Mouse (Mus musculus): Measurements from ENCODE around the gene Sugp2.
"Not testable (repeated sequence)": the region's sequence is repeated elsewhere in the genome, so short reads cannot be mapped to it uniquely, and the experiment has no call there.

Sugp2 gene

GRCm38 (mm10) chr8:70234080-70234780 lies at the start of gene Sugp2, which contains the start of gene Armc6:
Sugp2 (plus strand) TSS chr8:70234226.
Armc6 (minus strand) TSS chr8:70234466.
- CTCF ChIA-PET: no interaction called here

DNA sequence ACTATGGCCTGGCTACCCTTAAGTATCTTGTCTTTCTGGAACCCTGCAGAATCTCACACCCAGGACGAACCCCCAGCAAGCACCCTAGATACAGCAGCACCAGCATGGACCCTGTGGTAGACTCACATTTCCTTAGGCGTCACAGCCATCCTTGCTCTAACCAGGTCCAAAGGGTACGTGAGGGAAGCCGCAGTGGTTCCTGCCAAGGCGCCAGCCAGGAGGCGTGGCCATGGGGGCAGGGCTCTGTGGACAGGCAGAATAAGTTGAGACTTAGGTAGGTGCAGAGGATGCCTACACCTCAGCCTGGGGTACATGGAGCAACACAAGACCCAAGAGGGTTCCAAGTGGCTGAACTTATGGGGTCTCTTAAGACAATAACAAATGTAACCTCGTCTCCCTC lies 45.3 kb upstream of the Sugp2 start:
- CTCF ChIA-PET: no interaction called here

- CTCF ChIA-PET: no interaction called here
Observed at GRCm38 (mm10) chr8:70193238-70193637, 40.8 kb upstream of the Sugp2 start.

DNA sequence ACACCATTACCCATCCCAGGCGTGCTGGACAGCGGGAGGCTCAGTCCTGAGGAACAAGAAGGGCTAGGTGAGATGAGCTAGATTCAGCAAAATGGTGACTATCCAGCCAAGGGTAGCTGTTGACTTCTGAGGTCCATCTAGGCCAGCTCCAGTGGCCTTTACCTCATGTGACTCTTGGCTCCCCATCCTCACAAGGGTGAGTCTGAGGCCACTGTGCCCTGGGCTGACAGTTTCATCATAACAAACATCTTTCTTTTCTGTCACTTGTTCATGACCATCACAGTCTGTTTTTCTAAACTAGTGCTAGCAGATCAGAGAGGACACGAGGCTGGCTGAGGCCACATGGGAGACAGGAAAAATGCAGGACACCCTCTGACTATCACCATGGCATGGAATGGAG lies 39.8 kb upstream of the Sugp2 start:
- CTCF ChIA-PET: no interaction called here

DNA sequence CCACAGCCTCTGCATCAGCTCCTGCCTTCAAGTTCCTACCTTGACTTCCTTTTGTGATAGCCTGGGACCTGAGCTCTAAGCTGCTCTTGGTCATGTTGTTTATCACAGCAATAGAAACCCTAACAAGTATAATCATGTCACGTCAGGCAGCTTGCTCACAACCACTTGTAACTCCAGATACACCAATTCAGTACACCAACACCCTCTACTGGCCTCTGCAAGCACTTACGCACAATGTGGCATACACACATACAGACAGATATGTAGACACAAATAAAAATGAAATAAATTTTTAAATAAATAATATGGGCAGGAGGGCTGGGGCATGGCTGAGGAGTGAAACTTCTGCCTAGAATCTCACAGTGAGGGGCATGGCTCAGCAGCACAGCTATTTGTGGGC lies 38.3 kb upstream of the Sugp2 start:
- CTCF ChIA-PET: no interaction called here

DNA sequence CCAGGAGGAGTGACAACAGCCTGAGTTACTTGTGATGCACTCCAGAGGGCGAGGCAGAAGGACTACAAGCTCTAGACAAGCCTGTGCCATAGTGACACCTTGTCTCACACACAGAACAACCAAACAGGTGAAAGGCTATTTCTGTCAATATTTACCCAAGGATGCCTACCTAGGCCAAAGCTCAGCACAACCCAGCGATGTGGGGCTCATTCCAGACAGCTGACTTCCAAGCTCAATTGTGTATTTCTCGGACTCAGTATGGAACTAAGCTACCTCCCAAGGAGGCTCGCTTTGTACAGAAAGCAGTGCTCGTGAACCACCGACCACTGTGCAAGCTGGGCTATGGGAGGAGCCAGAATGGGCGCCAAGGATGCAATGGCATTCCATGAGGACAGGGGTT lies 36.4 kb upstream of the Sugp2 start:
- CTCF ChIA-PET: no interaction called here

GRCm38 (mm10) chr8:70200098-70200681 lies 33.8 kb upstream of the Sugp2 start:
- CTCF ChIA-PET: no interaction called here

- CTCF ChIA-PET: no interaction called here
Observed at GRCm38 (mm10) chr8:70201417-70201816, 32.6 kb upstream of the Sugp2 start.

- CTCF ChIA-PET: interaction anchor here (0.6 kb wide), 1 partner anchor 63 kb away, joined by 3 read pairs; no protein-coding TSS in a partner anchor
Observed at GRCm38 (mm10) chr8:70203072-70203471, 31.0 kb upstream of the Sugp2 start.

DNA sequence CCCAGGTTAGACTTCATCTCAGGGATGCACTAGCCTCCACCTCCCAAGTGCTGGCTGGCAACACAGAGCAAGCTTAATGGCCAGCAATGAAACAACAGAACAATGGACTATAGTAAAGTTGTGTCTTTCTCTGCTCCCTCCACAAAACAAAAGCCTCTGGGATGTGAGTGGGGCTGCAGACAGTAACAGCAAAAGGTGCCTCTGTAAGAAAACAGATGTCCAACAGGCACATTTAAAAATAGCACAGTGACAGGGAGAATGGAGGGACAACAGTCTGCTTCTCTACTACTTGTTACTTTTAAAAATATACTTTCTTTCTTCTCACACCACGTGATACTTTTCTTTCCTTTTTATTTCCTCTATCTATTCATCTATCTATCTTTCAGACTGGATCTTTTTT lies 29.3 kb upstream of the Sugp2 start:
- CTCF ChIA-PET: no interaction called here

DNA sequence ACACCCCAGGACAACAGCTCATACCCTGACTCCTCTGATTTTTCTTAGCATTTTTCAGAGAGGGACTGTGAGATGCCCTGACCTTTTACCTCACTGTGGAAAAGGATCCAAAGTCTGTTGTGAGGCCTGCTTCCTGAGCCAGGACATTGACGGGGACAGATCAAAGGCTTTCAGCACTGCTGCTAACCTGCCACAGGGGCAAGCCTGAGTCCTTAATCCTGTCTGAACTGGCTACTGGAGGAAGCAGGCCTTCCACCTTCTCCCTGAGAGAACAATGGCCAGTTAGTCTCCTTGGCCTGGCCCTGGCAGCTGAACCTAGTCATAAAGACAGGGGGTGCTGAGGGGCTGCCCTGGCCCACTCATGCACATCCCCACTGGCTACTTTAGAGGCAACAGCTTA lies 25.9 kb upstream of the Sugp2 start:
- CTCF ChIA-PET: interaction anchor here (0.6 kb wide), 1 partner anchor 19 kb away, joined by 5 read pairs; no protein-coding TSS in a partner anchor

- CTCF ChIA-PET: no interaction called here
Observed at GRCm38 (mm10) chr8:70210538-70210937, 23.5 kb upstream of the Sugp2 start.

GRCm38 (mm10) chr8:70211275-70211674 lies 22.8 kb upstream of the Sugp2 start:
- CTCF ChIA-PET: no interaction called here

DNA sequence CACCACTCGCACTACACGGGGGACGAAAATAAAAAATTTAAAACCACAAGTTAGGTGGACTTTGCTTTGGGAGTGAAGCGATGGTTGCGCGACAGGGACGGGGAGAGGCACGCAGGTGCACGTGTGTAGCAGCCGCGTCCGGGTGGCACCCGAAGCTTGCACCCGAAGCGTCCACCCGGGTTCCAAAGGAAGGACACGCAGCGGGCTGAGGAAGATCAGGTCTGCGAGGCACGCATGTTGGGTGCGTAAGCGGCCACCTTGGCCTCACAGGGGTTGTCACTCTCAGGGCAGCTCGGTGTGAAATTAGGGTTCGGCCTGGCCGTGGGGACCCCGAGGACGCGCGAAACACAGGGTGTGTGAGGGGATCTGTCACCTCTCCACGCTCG lies 22.3 kb upstream of the Sugp2 start:
- CTCF ChIA-PET: no interaction called here

DNA sequence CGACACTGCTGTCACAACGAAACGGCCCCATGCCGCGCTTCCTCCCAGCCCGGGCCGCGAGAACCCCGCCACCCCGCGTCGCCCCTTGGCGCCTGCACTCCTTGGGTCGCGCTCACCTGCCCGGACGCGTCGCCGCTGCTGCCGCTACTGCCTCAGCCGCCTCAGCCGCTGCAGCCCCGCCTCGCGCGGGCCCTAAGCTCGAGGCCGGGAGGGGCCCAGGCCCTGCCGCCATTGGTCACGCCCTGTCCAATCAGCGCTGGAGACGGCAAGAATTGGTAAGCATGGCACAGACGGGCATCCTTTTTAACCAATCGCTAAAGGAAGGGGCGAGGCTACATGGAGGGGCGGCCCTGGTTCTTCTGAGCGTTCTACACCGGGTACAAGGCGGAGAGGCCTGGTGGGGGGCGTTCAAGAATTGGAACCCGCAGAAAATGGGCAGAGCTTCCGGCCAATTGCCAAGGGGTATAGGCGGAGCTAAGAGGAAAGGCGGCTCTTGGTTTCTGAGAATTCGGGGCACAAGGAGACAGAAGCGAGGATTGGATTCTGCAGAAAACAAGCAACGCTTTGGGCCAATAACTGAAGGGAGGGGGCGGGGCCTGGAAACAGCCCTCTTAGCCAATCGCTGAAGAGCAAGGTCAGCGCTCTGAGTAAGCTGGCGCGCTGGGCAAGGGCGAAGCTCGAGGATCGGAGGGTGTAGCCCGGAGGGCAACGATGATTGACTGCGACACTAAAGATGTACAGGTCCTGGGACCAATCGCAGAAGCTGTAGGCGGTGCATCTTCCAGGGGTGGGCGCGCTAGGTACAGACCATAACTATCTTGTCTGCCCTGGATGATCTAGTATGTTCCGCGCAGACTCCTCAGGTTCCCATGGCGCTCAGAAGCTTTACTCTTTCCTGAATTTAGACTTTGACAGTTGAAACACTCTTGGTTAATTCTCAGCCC lies 21.6 kb upstream of the Sugp2 start, which contains the start of gene Slc25a42:
Gene Slc25a42, minus strand, starts transcription at position 194 of the 944 bp plus-strand sequence.
- CTCF ChIA-PET: no interaction called here

- CTCF ChIA-PET: no interaction called here
Observed at GRCm38 (mm10) chr8:70214411-70214810, 19.6 kb upstream of the Sugp2 start.

DNA sequence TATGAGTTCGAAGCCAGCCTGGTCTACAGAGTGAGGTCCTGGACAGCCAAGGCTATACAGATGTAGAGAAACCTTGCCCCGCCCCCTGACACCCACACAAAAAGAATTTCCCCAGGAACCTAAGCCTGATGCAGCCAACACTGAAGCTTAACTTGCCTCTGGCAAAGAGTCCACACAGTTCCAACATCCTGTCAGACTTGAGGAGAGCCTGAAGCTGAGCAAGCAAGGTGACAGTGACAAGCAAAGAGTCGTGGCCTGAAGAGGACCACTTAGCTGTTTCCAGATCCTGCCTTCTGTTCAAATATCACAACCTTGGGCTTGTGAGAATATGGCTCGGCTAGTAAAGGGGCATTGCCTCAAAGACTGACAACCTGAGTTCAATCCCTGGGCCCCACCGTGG lies 18.9 kb upstream of the Sugp2 start:
- CTCF ChIA-PET: no interaction called here

DNA sequence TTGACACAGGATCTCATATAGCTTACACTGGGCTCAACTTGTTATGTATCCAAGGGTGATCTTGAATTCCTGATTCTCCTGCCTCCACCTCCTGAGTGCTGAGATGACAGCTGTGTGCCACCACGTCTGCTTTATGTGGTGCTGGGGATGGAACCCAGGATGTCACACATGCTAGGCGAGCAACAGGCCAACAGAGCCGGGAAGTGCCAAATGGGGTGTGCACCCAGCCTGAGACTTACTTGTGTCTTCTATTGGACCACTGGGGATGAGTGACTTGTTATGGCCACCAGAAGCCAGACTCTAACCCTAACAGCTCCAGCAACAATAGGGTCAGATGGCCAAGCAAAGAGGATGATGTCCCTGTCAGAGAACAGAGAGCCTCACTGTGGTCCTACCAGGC lies 17.9 kb upstream of the Sugp2 start:
- CTCF ChIA-PET: not testable (repeated sequence)

DNA sequence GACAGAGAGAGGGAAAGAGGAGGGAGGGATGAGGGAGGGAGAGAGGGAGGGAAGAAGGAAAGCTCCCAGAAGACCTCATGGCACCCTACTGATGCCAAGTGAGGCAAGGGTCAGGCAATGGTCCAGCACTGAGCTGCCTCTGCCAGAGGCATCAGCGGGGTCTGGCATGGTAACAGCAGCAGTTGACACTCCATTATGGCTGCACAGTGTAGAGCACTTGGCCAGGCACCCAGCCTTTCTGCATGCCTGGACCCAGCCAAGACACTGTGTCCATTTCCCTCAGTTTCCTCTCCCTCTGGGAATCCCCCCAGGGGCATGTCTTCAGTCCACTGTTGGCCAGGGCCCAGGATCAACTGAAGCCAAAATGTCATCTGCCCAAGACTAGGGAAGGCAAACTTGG lies 17.5 kb upstream of the Sugp2 start:
- CTCF ChIA-PET: no interaction called here

DNA sequence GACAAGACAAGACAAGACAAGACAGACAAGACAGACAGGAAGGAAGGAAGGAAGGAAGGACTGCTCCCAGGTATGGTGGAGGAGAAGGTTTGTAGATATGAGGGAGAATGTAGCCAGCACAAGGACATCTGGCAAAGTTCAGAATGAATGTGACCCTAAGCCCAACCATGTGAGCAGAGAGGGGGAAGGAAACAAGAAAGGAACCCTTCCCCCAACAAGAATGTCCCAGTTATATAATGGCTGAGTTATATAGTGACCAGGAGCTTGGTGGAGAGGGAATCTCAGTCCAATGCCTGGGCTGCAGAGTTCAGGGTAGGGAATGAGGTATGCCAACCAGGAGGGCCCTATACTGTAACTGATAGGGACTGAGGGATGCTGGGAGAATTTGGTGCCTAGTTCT lies 16.6 kb upstream of the Sugp2 start:
- CTCF ChIA-PET: no interaction called here

DNA sequence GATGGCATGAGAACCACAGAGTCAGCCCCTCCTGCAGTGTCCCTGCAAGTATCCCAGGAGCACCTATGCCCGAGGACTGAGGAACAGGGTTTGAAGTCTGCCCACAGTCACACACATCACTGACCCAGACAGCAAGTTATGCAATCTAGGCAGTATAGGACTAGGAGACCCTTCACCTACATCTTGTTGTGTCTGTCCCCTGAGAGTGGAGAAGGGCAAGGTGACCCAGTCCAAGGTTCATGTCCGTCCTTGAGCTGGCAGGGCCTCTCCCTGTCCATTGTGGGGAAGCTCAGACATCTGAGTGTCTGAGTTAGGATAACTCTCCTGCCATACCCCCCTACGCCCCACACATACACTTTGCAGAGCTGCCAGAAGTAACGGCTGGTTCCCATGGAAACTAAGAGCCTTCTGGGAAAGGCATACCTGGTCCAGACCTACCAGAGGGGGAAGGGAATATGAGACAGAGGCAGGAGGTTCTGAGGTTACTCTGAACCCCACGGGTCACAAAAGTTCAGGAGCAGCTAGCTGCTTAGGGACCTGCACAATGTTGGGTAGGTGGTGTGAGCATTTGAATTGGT lies 14.8 kb upstream of the Sugp2 start:
- CTCF ChIA-PET: no interaction called here

DNA sequence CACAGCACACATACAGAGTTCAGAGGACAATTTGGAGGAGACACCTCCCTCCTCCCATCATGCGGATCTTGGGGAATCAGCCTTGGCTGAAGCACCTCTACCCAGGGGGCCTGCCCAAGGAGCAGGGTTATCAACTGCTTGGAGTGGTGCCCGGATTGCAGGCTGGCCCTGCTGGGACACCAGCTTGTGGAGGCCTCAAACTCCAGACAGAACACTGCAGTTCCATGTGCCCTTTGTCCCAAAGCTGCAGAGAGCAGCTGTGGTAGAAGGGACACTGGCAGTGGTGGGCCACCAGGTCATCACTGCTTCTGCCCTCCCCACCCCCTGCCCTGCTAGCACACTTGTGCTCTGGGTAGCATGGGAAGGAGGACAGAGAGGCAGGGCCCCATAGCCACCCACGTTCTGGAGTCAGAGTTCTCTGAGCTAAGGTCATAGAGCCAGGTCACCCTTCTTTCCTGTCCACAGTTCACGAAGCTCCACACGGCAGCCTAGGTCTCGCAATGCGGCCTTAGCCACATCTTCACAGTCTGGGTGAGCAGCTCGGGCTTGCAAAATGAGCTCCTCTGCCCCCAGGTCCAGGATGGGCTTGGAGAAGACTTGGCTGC lies 13.7 kb upstream of the Sugp2 start:
- CTCF ChIA-PET: interaction anchor here (0.5 kb wide), 1 partner anchor 552 kb away, joined by 3 read pairs; no protein-coding TSS in a partner anchor

Measured in spleen, embryonic (tissue).